Mouse (Mus musculus) activated CD4-positive, CD25-positive, alpha-beta regulatory T cell, adult 4 months (primary cell): ENCODE results near the gene Ncor2. TPM values are rescaled to one million over a fixed set of nuclear protein-coding genes. Genes with fewer than 3 reads are reported as not detected.

ENCODE experiments used
- ATAC-seq: one replicate; pipeline ENCODE4 v1.8.0; 2017
- polyA plus RNA-seq, 2 experiments: library from polyadenylated mRNA; unstranded; fragments of 100-300 nt; shearing (Covaris generic); gene quantifications; one replicate each; pipeline ENCODE4 v1.2.1; 2017

Gene Ncor2
- polyA plus RNA-seq, 2 experiments from 2014 or later: 2.9 to 8.0 TPM

- ATAC-seq: no peak
These were observed 35.7 kb downstream of the Ncor2 start for GRCm38 (mm10) chr5:125143114-125143872.

- no peak for ATAC-seq
These were observed 37.1 kb downstream of the Ncor2 start for GRCm38 (mm10) chr5:125141916-125142315.

- no peak for ATAC-seq
These were observed 37.5 kb downstream of the Ncor2 start for GRCm38 (mm10) chr5:125141525-125141880.

GRCm38 (mm10) chr5:125140832-125141524 lies 38.0 kb downstream of the Ncor2 start:
- no peak for ATAC-seq

GRCm38 (mm10) chr5:125140151-125140699 lies 38.8 kb downstream of the Ncor2 start:
- no peak for ATAC-seq

- no peak for ATAC-seq
These were observed 39.4 kb downstream of the Ncor2 start for GRCm38 (mm10) chr5:125139669-125140068.

GRCm38 (mm10) chr5:125138841-125139430 lies 40.1 kb downstream of the Ncor2 start:
- ATAC-seq: no peak

GRCm38 (mm10) chr5:125137672-125138285 lies 41.2 kb downstream of the Ncor2 start:
- ATAC-seq: no peak

GRCm38 (mm10) chr5:125136996-125137671 lies 41.9 kb downstream of the Ncor2 start:
- no peak for ATAC-seq

- no peak for ATAC-seq
These were observed 42.6 kb downstream of the Ncor2 start for GRCm38 (mm10) chr5:125136296-125136995.

- no peak for ATAC-seq
These were observed 44.1 kb downstream of the Ncor2 start for GRCm38 (mm10) chr5:125134795-125135468.

- ATAC-seq: no peak
These were observed 44.6 kb downstream of the Ncor2 start for GRCm38 (mm10) chr5:125134391-125134790.

GRCm38 (mm10) chr5:125133651-125134050 lies 45.4 kb downstream of the Ncor2 start:
- no peak for ATAC-seq

GRCm38 (mm10) chr5:125132566-125133260 lies 46.3 kb downstream of the Ncor2 start:
- ATAC-seq: no peak

- no peak for ATAC-seq
These were observed 47.0 kb downstream of the Ncor2 start for GRCm38 (mm10) chr5:125132069-125132468.

GRCm38 (mm10) chr5:125130406-125130805 lies 48.6 kb downstream of the Ncor2 start:
- no peak for ATAC-seq

GRCm38 (mm10) chr5:125128939-125129385 lies 50.1 kb downstream of the Ncor2 start:
- no peak for ATAC-seq

GRCm38 (mm10) chr5:125127920-125128319 lies 51.1 kb downstream of the Ncor2 start:
- no peak for ATAC-seq

GRCm38 (mm10) chr5:125127426-125127825 lies 51.6 kb downstream of the Ncor2 start:
- no peak for ATAC-seq

- no peak for ATAC-seq
These were observed 53.0 kb downstream of the Ncor2 start for GRCm38 (mm10) chr5:125125966-125126464.
